Mouse (Mus musculus): ENCODE data around the gene Gnpnat1. TPM values are rescaled to one million over a fixed set of nuclear protein-coding genes. Genes with fewer than 3 reads are reported as not detected.

Gene Gnpnat1
- polyA plus RNA-seq, 1 experiment from 2014 or later: 36.8 TPM

- peak within 1 kb of the TSS; percentile 88 for H3K9ac ChIP-seq (ENCODE audit: low read depth, low read length)
- H3K36me3 ChIP-seq (ENCODE audit: control insufficient read depth, insufficient read depth, low read length): peaks cover 11% of the 10 kb centered on the region
- peak within 1 kb of the TSS; percentile 91 for H3K27ac ChIP-seq (ENCODE audit: low read depth, low read length)
- peak within 1 kb of the TSS; percentile 75 for H3K4me2 ChIP-seq
- no peaks in the 10 kb centered on the region for H3K4me1 ChIP-seq (ENCODE audit: control insufficient read depth, insufficient read depth, low read length)
- peak; percentile 97 for ATAC-seq (replicated peaks; ENCODE audit: insufficient number of reproducible peaks, low FRiP score, low TSS enrichment)
- no peaks in the 10 kb centered on the region for H3K9me3 ChIP-seq (replicated peaks; ENCODE audit: control insufficient read depth, low read length)
- no peaks in the 10 kb centered on the region for H3K27me3 ChIP-seq (ENCODE audit: control insufficient read depth, insufficient read depth, low read length)
- H3K4me3 ChIP-seq (ENCODE audit: low read depth, low read length): peak within 1 kb of the TSS; percentile 96
- WGBS (ENCODE audit: insufficient replicate concordance): under 1% methylated on average over 40 of the region's 44 CpGs
Measured at GRCm38 (mm10) chr14:45329589-45330181, 75.0 kb downstream of the Gnpnat1 start, which contains the start of gene Psmc6. TSS of gene Psmc6 (plus strand) at chr14:45329788.

GRCm38 (mm10) chr14:45329018-45329588 is 75.6 kb downstream of the Gnpnat1 start:
- no peaks in the 10 kb centered on the region for H3K4me1 ChIP-seq (ENCODE audit: control insufficient read depth, insufficient read depth, low read length)
- H3K9ac ChIP-seq (ENCODE audit: low read depth, low read length): peak overlapping the region; percentile 88; the same call in 1 of the 2 replicates
- H3K36me3 ChIP-seq (ENCODE audit: control insufficient read depth, insufficient read depth, low read length): peaks cover 11% of the 10 kb centered on the region
- H3K27me3 ChIP-seq (ENCODE audit: control insufficient read depth, insufficient read depth, low read length): no peaks in the 10 kb centered on the region
- peak overlapping the region; percentile 96 for H3K4me3 ChIP-seq (ENCODE audit: low read depth, low read length)
- H3K27ac ChIP-seq (ENCODE audit: low read depth, low read length): no peak overlapping the region
- WGBS (ENCODE audit: insufficient replicate concordance): 13% methylated on average over 8 of the region's 8 CpGs
- peak; percentile 24 for ATAC-seq (replicated peaks; ENCODE audit: insufficient number of reproducible peaks, low FRiP score, low TSS enrichment)
- H3K9me3 ChIP-seq (replicated peaks; ENCODE audit: control insufficient read depth, low read length): no peaks in the 10 kb centered on the region
- peak overlapping the region; percentile 60 for H3K4me2 ChIP-seq

GRCm38 (mm10) chr14:45328072-45328713 is 76.5 kb downstream of the Gnpnat1 start:
- no peak overlapping the region for H3K27ac ChIP-seq (ENCODE audit: low read depth, low read length)
- no peaks in the 10 kb centered on the region for H3K9me3 ChIP-seq (replicated peaks; ENCODE audit: control insufficient read depth, low read length)
- H3K9ac ChIP-seq (ENCODE audit: low read depth, low read length): no peak overlapping the region
- no peak for ATAC-seq (replicated peaks; ENCODE audit: insufficient number of reproducible peaks, low FRiP score, low TSS enrichment)
- H3K4me3 ChIP-seq (ENCODE audit: low read depth, low read length): no peak overlapping the region
- 85% methylated on average over 4 of the region's 4 CpGs for WGBS (ENCODE audit: insufficient replicate concordance)
- H3K4me1 ChIP-seq (ENCODE audit: control insufficient read depth, insufficient read depth, low read length): no peaks in the 10 kb centered on the region
- peaks cover 5% of the 10 kb centered on the region for H3K36me3 ChIP-seq (ENCODE audit: control insufficient read depth, insufficient read depth, low read length)
- no peaks in the 10 kb centered on the region for H3K27me3 ChIP-seq (ENCODE audit: control insufficient read depth, insufficient read depth, low read length)
- no peak overlapping the region for H3K4me2 ChIP-seq

Small RNAs within 50 kb of the gene (microRNA-seq; reads per million reads assigned to microRNA genes)
- gene Gm25353 (ENCODE audit: borderline number of aligned reads): not detected

Other genes with a start within 250 kb of the Gnpnat1 start
- gene Gpr137c, start 185.2 kb downstream of the Gnpnat1 start, polyA plus RNA-seq (2014; fragmentation: Nextera tagmentation; extraction: Ambion mirVana): 5.0 and 7.7 TPM in 2 replicates
- gene Txndc16, start 184.6 kb downstream of the Gnpnat1 start, polyA plus RNA-seq (2014; fragmentation: Nextera tagmentation; extraction: Ambion mirVana): 12.5 and 13.2 TPM in 2 replicates
- 42.3 and 53.0 TPM in 2 replicates for gene Ero1l, start 86.1 kb downstream of the Gnpnat1 start, polyA plus RNA-seq (2014; fragmentation: Nextera tagmentation; extraction: Ambion mirVana)
- gene Psmc6, start 75.1 kb downstream of the Gnpnat1 start, polyA plus RNA-seq (2014; fragmentation: Nextera tagmentation; extraction: Ambion mirVana): 142 and 148 TPM in 2 replicates
- 44.3 and 52.1 TPM in 2 replicates for gene Styx, start 53.8 kb downstream of the Gnpnat1 start, polyA plus RNA-seq (2014; fragmentation: Nextera tagmentation; extraction: Ambion mirVana)
- 168 and 188 TPM in 2 replicates for gene Fermt2, start 125.2 kb upstream of the Gnpnat1 start, polyA plus RNA-seq (2014; fragmentation: Nextera tagmentation; extraction: Ambion mirVana)